Mouse (Mus musculus): ENCODE measurements around the gene Rsrc1.

Rsrc1 gene

DNA sequence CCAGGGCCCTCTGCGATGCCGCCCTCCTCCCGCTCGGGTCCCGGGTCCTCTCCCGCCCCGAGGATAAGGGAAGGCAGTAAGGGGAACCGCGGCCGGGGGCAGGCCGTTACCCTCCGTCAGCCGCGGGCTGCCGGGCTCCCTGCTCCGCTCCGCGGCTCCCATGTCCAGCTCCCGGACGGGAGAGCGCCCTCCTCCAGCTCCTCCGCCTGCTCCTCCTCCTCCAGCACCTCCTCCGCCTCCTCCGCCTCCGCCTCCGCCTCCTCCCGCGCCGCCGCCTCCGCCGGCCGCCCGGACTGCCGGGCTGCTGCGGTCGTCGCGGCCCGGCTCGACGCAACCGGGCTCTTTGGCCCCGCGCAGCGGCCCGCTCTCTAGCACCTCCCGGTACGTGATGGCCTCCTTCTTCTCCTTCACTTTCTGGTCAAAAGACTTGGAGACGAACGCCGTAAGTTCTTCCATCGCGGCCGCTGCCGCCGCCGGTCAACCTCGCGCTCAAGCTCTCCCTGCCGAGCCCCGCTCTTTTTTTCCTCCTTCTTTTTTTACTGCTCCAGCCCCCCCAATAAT, at the start of gene Rsrc1:
Gene Rsrc1, plus strand, starts transcription at position 290 of the 561 bp plus-strand sequence.
- DNase-seq (ENCODE audit: inconsistent ontology term): no peak

DNA sequence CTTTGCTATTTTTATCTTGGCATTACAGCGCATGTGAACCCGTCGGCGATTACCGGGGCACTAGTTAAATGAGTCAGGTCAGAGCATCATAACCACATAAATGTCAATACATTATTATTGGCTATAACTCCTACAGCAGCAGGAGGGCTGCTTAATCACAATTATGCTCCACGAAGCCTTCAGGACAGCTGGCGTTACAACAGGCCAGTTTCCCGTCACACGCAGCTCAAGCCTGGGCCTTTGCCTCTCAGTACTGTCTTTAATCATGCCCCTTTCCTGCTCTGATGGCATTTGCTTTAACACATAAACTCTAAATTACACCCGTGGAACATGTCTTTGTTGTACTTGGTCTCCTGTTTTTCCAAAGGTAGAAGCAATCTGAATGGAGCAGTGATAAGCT, 41.5 kb upstream of the Rsrc1 start:
- no peak for DNase-seq (ENCODE audit: inconsistent ontology term)

DNA sequence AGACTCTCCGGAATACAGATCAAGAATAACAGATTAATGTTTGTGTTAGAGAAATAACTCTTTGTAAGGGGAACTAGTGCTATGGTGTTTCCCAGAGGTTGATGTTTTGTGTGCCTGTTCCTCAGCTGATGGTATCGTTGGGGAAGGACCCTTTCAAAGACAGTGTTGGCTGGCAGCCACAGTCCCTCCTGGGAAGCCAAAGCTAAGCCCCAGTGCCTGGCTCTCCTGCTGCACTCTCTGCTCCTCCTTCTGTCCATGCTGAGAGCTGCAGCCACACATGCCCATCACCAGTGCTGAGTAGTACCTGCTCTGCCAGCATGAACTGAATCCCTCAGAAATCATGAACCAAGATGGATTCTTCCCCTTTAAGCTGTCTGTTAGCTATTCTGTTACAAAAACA, 26.1 kb upstream of the Rsrc1 start:
- DNase-seq (ENCODE audit: inconsistent ontology term): no peak

DNA sequence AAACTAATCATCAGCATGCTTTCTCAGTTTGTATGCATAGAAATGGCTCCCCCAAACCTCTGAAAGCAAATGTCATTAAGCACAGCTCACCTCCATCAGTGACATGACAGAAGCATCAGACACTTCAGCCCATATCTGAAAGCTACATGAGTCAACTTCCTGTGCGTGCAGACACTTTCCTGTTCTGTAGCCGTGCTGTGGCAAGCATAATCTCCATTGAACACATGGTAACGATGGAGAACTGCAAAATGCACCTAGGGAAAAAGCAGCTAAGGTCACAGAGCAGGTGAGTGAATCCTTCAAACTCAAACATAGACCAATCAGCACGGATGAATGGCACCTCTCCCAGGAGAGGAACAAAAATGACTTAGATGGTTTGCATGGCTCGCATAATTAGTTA, 21.2 kb upstream of the Rsrc1 start:
- DNase-seq (ENCODE audit: inconsistent ontology term): no peak

DNA sequence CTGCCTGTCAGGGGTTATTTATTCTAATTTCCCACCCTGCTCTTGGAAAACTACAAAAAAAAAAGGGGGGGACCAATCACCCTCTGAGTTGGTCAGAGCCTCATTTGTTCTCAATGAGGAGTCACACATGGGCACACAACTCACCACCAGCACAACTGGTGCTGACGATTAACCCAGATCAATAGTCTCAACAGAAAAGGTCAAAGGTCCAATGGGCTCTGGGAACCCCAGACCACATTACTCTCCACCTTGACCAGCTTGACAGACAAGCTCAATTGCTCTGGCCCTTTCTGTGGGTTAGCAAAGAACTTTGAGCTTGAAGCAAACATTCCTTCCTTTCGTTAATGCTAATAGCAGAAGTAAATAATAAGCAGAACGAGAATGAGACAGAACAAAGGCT, 16.3 kb upstream of the Rsrc1 start:
- no peak for DNase-seq (ENCODE audit: inconsistent ontology term)

DNA sequence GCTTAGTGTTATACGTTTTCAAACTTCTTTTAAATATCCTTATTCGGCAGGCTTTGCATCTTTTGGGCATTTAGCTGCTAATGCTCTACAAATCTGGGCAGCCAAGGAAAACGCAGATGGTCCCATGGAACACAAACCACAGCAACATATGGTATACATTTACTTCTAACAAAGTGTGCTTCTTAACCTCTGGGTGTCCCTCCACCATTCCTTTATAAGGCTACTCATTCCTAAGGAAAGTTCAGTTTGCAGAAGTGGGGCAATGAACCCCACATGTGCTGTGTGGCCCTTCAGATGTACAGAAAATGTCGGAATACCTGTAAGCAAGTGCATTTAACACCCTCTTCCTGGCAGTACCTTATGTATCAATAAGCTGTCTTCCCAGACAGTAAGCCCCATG, 13.7 kb upstream of the Rsrc1 start:
- DNase-seq (ENCODE audit: inconsistent ontology term): no peak

DNA sequence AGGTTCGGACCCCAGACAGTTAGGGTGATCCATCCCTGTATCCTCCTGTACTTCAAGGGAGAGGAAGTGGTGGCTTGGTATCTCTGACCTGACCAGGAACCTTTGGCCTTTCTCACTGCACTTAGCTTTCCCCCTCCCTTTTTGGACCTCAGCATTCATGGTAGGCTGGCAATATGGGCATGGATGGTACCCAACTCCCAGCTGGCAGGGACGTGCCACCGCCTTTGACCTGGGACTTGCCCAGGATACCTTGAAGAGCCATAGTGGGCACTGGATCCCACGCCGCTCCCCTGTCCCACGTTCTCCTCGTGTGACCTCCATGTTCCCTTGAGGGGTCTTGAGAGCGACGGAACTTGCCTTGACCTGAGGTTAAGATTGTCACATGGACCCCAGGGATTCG, 10.9 kb upstream of the Rsrc1 start:
- DNase-seq (ENCODE audit: inconsistent ontology term): no peak

DNA sequence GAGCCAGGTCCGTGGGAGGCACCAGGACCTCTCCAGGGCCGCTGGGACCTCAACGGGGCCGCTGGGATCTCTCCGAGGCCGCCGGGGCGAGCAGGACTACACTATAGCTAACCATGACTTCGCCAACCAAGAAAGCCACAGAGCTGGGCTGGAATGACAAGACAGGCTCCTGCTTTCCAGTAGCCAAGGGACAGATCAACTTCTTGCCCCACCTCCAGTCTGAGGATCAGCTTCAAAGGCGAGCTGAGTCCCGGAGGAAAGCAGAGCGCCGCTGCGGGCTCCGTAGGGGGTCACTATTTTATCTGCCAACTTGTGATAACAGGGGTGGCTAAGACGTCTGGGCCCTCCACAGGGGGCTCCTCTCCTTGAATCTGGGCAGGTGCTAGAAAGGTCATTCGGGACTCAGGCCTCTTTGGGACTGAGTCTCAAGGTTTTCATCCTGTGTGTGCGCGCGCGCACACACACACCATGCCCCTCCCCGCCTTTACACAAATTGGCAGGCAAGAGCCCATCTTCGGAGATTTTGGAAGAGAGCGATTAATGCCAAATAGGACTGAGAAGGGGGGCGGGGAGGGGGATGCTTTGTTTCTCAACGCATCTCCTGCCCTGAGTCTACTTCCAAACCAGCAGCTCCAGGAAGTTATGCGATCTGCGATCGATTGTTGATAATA, 10.4 kb upstream of the Rsrc1 start:
- DNase-seq (ENCODE audit: inconsistent ontology term): no peak

DNA sequence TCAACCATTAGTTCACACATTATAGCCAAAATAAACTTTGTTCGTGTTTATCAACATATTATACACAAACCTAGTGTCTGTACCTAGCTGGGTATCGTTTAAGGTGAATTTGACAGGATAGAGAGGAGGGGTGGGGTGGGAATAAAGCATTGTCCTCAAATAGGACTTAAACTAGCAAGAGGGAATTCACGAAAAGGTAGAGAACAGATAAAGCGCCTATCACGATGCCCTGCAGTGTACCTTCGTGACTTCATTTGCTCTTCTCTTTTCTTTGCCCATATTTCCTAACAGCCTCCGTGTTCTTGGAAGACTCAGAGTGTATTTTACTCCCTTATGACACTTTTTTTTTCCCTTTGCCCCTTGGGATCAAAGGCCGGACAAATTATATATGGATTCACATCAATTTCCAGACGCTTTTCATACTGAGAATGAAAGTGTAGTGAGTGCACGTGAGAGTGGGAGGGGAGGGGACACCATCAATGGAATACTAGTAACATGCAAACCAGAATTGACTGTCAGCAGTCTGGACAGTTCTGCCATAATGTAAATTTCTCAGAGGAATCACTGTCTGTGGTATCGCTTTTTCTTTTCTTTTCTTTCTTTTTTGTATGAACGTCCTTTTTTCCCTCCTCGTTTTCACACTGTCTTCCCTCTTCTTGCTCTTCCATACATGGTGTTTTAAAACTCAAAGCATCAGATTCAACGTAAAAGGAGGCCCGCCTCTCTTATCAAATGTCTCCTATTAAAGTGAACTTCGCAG, 8.8 kb upstream of the Rsrc1 start:
- no peak for DNase-seq (ENCODE audit: inconsistent ontology term)

DNA sequence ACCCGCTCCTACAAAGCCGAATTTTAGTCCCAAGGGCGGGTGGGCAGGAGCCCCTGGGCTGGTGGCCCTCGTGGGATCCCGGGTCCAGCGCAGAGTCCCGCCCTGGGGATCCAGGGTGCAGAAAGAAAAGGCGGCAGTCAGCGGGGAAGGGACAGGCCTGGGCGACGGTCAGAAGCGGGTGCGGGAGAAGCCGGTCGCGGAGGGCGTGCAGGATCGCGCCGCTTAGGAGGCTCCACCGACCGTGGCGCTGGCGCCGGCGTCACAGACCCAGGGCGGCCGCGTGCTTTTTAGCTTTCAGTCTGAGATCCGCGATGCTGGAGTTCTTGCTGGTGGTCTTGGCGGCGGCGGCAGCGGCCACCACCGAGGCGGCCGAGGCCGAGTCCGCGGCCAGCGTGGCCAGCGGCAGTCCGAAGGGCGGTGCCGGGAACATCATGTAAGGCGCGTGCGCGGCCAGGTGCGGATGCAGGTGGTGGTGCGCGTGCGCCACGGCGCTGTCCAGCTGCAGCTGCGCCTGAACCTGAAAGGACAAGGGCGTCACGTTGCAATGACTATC, 7.7 kb upstream of the Rsrc1 start:
- no peak for DNase-seq (ENCODE audit: inconsistent ontology term)

DNA sequence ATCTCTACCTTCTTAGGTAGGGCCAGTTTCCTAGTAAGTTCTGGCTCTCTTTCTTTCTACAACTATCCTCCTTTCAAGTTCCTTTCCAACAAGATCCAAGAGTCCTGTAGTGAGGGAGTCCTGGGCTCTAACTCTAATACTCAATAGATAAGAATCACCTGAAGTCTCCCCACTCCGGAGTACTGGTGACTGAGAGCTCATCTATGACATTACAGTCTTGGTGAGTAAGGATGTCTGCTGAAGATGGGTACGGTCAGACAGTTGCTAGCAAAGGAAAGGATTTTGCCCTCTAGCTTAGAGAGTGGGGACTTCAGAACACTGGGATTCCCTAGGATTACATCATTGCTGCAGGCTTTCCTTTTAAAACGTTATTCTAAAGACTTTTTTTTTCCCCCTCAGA, 6.7 kb upstream of the Rsrc1 start:
- no peak for DNase-seq (ENCODE audit: inconsistent ontology term)

DNA sequence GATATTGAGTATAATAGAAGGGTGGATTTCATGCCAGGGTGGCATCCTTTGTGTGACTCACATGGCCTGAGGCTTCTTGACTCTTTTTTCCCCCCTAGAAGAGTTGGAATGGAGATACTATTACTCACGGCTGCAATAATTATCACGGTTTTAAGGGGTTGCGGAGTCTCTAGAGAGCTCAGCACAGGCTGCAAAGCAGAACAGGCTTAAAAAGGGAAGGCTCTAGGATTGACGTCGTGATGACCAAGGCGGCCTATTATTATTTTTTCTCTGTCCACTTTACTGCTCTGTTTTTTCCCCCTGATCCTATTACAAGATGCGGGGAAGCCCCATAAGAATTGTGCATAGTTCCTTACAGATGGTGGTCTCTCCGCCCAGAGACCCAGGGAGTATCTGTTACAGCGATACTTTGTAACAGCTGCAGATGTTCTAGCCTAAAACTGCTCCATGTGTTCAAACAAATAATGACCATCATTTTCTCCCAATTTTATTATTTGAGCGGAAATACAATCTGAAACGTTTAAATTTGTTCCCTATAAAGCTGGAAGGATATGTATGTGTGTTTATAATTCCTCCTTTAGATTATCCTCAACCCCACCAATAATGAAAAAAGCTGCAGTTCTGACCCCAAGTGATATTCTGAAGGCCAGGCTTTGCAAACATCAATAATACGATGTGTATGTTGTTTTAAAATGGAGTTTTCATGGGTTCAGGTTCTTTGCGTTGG, 4.1 kb upstream of the Rsrc1 start:
- DNase-seq (ENCODE audit: inconsistent ontology term): no peak

DNA sequence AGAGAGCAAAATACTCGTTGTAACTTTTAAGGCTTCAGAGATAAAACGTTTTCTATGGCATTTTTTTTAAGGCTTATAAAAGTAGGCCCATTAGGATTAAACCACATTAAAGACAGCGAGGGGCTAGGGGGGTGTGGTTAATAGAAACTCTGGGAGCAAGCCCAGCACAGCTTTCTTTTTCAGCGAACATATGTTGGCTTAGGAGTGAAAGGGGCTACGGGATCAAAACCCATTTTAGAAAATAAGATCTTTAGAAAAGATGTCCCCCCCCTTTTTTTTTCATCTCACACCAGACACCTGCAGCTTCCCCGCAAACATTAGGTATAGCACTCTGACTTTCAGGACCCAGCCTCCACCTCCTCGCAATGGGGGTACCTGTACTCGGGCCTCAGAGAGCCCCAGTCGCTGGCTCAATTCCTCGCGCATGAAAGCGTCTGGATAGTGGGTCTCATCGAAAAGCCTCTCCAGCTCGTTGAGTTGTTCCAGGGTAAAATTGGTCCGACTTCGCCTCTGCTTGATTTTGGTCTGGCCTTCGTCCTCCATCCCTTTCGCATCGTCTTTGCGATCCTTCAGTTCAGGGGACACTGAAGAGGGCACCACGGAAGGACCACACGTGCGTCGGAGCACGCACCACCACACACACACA, 3.3 kb upstream of the Rsrc1 start:
- no peak for DNase-seq (ENCODE audit: inconsistent ontology term)

DNA sequence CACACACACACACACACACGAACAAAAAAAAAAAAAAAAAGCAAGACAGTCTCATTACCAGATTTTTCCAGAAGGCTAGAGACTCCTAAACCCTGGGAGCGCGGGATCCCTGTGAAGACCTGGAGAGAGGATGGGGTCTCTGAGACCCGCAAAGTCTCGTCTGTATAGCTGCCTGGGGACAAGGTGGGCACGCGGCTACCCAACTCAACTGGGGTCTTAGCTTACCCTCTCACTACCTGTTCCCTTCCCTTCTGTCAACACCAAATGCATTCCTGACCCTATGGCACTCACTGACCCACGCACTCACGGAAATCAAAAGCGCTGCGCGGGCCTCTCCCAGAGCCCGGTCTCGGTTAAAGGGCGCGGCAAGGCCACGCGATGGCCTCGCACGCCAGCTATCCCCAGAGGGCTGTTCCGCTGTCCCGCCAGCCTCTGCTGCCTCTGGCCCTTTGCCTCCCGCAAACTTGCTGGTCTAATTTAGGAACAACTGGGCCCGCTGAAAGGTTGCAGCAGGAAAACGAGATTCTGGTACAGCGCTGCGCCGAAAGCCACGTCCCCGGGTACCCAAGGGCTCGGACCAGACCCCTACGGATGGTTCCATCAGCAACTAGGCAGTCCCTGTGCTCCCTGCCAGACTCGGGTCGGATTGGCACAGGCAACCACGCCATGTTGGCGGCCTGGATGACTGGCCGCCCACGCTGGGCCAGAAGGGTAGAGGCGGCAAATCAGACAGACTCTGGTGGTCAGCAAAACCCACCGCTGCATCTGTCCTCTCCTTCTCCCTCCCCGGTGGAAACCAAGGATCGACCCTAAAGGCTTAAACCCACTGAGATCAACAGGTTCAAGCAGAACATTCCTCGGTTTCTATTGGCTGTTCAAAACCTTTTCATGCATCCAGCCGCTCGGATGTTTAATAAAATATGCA, 2.5 kb upstream of the Rsrc1 start:
- no peak for DNase-seq (ENCODE audit: inconsistent ontology term)

DNA sequence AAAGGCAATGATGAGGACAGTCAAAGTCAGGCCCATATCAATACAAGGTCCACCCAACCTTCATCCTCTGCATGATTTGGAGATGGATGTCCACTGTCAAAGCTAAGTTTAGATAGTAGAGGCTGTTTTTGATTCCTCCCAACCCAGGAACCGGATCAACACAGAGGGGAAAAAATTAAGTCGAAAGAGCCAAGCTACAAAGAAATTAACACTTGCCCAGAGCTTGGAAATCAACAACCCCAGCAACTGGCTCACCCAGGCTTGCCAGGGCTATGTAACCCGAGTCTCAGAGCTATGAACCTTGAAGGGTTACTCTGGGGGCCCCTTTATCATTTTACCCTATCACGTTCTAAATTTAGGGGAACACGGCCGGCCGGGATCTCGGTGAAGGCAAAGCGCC, 1.7 kb upstream of the Rsrc1 start:
- no peak for DNase-seq (ENCODE audit: inconsistent ontology term)

DNA sequence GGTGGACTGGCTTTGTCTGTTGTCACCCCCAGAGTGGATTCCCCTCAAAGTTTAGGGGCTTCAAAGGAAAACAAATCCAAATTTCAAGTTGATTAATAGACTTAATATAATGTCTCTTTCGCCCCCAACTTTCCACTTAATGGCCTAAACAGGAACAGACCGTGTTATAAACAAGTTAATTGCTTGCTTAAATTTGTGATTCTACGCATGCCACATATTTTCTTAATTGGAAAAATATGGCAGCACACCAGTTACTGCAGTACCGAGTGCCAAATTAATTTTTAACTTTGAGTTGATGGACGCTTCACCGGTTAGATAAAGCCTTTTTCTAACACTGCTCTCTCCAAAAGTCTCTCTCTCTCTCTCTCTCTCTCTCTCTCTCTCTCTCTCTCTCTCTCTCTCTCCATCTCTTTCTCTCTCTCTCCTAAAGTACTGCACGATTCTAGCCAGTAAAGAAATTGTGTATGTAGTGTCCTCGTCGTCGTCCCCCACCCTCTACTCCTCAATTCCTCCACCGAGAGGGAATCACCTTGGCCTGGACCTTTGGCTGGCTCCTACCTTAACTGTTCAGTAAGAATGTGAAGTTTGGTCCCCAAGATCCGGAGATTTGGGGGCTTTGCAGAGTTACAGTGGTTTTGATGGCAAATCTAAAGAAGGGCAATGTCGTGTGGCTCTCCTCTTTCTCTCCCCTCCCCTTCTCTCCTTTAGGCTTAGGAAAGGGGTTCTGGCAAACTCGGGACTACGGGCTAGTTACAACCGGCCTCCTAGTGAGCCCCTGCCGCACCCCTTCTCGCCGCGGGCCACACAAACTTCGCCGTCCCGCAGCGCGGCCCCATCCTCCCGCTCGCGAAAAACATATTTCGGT, 847 bp upstream of the Rsrc1 start:
- DNase-seq (ENCODE audit: inconsistent ontology term): no peak

DNA sequence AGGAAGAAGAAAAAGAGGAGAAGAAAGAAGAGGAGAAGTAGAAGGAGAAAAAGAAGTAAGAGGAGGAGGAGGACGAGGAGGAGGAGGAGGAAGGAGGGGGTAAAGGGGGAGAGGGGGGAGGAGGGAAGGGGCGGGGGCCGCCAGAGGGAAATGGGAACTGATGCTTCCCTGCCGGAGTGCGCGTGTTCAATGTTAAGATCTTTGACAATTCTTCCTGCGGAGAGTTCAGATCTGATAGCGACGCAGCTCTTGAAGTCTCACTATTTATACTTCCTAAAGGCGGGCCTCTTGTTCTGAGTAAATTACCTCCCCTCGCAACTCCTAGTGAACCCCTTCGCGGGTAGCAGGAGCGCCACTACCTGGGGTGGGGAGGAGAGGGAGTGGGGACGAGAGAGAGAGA, 516 bp downstream of the Rsrc1 start, which contains the start of gene Shox2:
Gene Shox2, minus strand, starts transcription at position 66 of the 400 bp plus-strand sequence.
- DNase-seq (ENCODE audit: inconsistent ontology term): no peak

DNA sequence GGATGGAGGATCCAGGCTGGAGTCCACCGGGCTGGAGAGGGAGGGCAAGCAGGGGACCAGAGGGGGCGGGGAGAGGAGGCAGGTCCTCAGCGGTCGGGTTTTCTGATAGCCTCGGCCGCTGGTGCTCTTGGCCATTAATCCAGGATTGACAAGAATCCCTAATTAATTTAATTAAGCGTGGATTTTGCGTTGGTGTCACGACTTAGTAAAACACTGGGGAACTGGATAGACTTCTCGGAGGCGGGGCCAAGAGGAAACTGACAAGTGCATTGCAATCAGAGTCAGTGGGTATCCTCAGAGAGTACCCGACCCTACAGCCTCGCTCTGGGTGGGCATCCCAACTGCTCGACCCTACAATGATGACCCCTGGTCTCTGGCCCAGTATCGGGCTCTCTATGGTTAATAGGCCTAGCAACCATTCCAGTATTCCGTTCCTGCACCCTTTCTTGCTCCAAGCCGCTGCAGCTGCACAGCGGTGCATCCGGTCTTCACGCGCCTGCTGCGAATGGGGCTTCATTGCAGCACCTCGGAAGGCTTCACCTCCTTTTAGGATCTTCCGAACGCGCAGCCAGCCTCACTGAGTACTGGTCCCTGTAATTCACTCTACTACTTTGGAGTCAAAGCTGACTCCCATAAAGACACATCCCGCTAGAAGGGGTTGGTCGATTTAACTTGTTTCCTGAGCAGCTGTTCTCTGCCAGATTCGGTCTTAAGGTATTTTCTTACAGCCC, 1.2 kb downstream of the Rsrc1 start:
- DNase-seq (ENCODE audit: inconsistent ontology term): no peak

DNA sequence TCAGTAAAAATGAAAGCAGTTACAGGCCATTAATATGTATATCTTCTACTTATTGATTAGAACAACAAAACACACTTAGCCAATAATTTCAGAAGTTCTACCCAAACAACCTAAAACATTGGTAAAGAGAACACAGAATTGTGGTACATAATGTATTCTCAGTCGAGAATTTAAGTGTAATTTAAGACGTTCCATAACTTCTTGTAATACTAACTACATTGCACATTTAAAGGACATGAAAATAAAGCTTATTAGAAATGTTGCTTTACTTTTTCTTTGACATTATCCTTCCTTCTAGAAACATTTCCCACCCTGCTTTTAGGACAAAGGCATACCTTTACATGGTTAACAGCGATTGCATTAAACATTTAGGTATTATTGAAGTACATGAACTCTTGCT, 2.3 kb downstream of the Rsrc1 start:
- DNase-seq (ENCODE audit: inconsistent ontology term): no peak

All from Muller cell, postnatal 12 days (primary cell).